Mouse (Mus musculus) right cerebral cortex, postnatal 14 days (tissue): ENCODE results near the gene Krt33b.

Source experiments
- DNase-seq: peaks from one replicate; pipeline ENCODE4 v3.0.0; 2022

The Krt33b gene

GRCm38 (mm10) chr11:100029768-100030167, at the start of gene Krt33b:
TSS of gene Krt33b (minus strand) at chr11:100029868.
- DNase-seq = no peak

GRCm38 (mm10) chr11:100073873-100074272, 44.2 kb upstream of the Krt33b start:
- no peak for DNase-seq

DNA sequence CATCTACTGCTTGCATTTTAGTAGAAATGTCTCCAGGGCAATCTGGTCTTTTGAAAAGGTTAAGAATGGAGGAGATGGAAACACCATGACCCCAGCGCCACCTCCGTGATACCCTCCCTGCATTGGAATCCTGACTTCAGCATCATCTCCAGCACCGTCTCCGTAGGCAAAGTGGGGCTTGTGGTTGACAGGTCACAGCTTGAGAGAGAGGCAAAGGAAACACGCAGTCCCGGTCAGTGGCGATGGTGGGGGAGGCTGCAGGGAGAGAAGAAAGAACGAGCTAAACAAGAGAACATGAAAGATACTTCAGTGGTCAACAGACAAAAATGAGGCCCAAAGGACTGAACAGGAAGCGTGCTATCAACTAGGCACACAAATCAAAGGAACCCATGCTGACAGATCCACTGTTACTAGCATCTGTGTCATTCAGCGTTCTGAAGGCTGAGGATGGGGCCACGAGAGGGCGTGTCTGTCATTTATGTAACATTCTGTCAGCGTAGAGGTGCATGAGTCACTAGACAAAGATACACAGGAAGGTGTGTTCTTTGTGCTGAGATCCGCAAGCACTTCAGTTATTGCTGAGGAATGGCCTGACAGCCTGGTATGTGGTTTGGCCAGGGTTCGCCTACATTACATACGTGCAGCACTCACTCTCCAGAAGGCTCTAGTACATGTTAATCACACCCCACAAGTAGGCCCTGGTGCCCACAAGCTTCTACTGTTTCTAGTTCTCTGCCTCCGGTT, 37.8 kb upstream of the Krt33b start:
- no peak for DNase-seq

GRCm38 (mm10) chr11:100066236-100067010, 36.8 kb upstream of the Krt33b start:
- DNase-seq = no peak

GRCm38 (mm10) chr11:100058875-100059274, 29.2 kb upstream of the Krt33b start:
- no peak for DNase-seq

- no peak for DNase-seq
Observed at GRCm38 (mm10) chr11:100055686-100056655, 26.3 kb upstream of the Krt33b start.

DNA sequence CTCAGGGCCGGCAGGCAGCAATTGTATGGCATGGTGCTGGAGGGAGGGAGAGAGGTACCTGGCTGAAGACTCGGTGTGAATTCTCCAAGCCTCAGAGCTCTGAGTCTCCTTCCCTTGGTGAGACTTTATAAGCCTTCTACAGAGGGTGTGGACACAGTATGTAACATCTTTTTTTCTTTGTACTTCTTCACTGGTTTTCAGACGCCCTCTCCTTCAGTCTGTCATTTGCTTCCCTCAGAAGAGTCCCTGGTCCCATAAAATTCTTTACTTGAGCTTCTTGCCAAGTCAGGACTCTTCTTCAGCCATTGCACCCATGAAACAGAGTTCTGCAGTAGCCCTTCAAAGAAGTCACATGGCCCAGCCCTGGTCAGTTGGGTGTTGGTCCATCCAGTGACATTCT, 20.8 kb upstream of the Krt33b start, which contains the start of gene Krt31:
Gene Krt31, minus strand, starts transcription at position 101 of the 400 bp plus-strand sequence.
- no peak for DNase-seq

DNA sequence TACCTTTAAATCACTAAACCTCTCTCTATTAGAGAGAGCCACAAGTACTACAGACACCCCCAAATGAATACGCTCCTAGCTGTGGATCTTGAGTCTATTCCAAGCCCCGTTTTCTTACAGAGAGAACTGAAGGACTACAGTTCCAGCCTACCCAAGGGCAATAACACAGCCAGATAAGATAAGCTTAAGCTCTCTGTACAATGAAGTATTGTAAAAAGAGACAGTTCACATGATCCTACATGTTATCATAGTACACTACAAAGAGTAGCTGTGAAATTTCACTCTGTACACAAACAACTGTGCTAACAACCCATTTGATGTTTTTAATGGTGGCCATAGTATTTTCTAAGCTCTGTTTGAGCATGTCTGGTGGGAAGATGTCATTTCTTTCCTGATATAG, 17.5 kb upstream of the Krt33b start:
- DNase-seq = no peak

DNA sequence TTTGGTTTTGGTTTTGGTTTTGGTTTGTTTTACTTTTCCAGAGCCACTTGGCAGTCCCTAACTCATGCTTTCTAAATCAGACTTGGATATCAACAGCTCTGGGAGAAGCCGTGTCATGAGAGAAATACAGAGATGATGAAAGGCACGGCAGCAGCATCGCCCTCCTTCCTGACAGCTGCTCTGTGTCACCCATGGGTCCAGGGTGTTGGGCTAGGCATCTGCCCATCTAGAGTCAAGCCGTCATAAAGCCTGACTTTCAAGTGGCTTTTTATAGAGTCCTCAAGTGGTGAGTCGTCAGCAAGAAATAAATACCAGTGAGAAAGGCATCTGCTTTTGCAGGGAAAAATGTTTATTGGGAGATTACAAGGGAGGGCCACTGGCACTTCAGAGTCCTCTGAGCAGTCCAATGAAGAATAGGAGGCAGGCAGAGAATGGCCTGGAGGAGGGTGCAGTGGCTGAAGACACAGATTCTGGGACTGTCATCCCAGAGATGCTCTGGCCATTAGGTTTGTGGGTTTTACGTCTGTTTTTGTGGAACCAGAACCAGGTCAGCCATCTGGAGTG, 16.7 kb upstream of the Krt33b start:
- DNase-seq = no peak

- DNase-seq = no peak
Observed at GRCm38 (mm10) chr11:100041454-100041853, 11.8 kb upstream of the Krt33b start, which contains the start of gene Krt34. TSS of gene Krt34 (minus strand) at chr11:100041554.

GRCm38 (mm10) chr11:100021438-100021837, 8.2 kb downstream of the Krt33b start:
- no peak for DNase-seq

DNA sequence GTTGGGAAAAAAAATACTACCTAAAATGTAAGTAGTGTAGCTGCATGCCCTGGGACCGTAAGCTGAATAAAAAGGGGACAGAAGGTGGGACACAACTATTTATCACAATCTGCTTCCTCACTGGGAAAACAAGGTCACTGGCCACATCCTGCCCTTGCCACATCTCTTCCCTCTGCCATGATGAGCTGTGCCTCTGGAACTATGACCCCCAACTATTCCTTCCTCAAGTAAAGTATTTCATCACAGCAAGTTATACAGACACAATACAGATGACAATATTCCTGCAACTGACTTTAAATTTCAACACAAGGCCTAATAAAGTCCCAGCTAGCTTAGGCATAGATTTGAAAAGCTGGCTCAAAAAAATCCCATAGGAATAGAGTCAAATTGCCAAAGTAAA, 10.2 kb downstream of the Krt33b start:
- DNase-seq = no peak

DNA sequence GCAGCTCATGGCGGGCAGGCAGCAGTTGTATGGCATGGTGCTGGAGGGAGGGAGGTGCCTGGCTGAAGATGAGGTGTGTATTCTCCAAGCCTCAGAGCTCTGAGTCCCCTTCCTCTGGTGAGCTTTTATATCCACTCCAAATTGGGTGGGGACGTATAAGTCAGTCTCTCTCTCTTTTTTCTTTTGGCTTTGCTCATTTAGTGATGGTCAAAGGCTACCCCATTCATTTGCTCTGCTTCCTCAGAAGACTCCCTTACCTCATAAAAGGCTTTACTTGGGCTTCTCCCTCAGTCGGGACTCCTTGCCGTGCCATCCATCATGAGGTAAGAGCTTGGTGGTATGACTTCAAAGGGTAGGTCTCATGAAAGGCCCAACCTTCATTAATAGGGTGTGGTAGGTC, 13.6 kb downstream of the Krt33b start, which contains the start of gene Krt33a:
Gene Krt33a, minus strand, starts transcription at position 101 of the 400 bp plus-strand sequence.
- DNase-seq = no peak

GRCm38 (mm10) chr11:100013691-100014171, 15.9 kb downstream of the Krt33b start:
- no peak for DNase-seq

DNA sequence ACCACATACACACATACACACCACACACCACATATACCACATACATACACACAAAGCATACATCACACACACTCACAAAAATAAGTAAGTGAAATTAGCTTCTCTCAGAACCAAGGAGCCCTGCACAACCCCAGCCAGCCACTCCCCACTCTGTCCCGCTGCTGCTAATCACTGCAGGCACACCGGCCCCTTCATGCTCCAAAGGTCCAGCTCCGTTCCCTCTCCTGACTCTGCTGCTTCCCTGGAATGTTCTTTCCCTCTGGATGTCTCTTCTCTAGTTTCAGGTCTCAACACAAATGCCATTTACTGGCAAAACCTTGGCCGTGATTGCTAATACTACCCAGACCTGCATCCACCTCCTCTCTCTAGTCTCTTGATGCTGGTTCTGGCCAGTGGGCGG, 19.0 kb downstream of the Krt33b start:
- no peak for DNase-seq

GRCm38 (mm10) chr11:100008336-100008735, 21.3 kb downstream of the Krt33b start:
- DNase-seq = no peak

DNA sequence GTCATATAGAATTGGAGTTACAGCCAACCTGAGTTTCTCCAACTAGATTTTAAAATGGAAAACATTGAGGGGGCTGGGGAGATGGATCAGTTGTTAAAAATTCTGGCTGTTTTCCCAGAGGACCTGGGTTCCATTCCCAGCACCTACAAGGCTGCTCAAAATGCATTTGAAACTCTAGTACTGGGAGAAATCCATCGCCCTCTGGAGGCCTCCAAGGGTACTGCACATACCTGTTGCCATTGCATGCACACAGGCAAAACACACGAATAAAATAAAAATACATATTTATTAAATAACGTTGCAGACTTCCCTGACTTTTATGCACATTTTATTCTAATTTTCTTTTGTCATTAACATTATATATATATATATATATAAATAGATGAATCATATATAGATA, 23.0 kb downstream of the Krt33b start:
- no peak for DNase-seq

- DNase-seq = no peak
Observed at GRCm38 (mm10) chr11:100005905-100006304, 23.8 kb downstream of the Krt33b start.

GRCm38 (mm10) chr11:100004846-100005245, 24.8 kb downstream of the Krt33b start:
- peak; percentile 68 for DNase-seq

DNA sequence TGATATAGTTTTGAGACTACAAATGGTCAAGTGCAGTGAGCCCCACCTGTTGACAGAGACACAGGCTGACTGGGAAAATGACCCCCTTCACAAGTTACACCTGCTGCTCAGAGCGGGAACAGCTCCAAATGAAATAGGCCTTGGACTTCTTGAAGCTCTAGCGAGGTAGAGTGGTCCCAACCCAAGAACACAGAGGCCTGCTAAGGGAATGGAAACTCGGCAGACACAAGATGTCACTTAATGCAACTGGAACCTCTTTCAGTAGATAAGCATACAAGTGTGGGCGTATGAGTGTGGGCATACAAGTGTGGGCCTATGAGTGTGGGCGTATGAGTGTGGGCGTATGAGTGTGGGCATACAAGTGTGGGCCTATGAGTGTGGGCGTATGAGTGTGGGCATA, 30.6 kb downstream of the Krt33b start:
- DNase-seq = no peak

DNA sequence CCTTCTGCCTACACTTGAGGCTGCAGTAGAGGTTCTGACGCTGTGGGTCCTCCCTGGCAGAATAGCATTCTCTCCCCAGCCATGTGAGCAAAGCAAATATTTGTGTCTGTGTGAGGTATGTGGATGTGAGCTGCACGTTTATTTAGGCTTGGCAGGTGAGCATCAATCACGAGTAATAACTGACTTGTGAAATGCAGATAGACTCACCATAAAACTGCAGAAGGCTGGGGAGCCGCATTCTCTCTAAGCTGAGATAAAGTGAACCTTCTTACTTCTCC, 35.3 kb downstream of the Krt33b start:
- no peak for DNase-seq

- DNase-seq = no peak
Observed at GRCm38 (mm10) chr11:99993620-99994383, 35.9 kb downstream of the Krt33b start, which contains the start of gene Krtap17-1. TSS of gene Krtap17-1 (minus strand) at chr11:99993994.
